Mouse (Mus musculus) intestine, embryonic 15.5 days (tissue): ENCODE results near the gene Mesp1. TPM values are rescaled to one million over a fixed set of nuclear protein-coding genes. Genes with fewer than 3 reads are reported as not detected.

Source experiments
- ATAC-seq: fragments of 200-750 bp; cut with Nextera tagmentation; 2 replicates; pipeline ENCODE4 v1.8.0; 2017; ENCODE audit warnings: moderate TSS enrichment, moderate library complexity
- H3K27ac ChIP-seq: fragments of 300-500 bp; sonication (generic); 2 replicates; pipeline ENCODE4 v1.5.1; 2015; ENCODE audit warnings: mild to moderate bottlenecking, inconsistent platforms
- H3K27me3 ChIP-seq: fragments of 300-500 bp; sonication (generic); replicated peaks from 2 replicates; pipeline ENCODE4 v1.6.1; 2015; ENCODE audit warnings: inconsistent platforms
- H3K36me3 ChIP-seq: fragments of 300-500 bp; sonication (generic); 2 replicates; pipeline ENCODE4 v1.6.1; 2015; ENCODE audit warnings: inconsistent platforms
- H3K4me1 ChIP-seq: fragments of 300-500 bp; sonication (generic); replicated peaks from 2 replicates; pipeline ENCODE4 v1.6.1; 2015; ENCODE audit warnings: inconsistent platforms
- H3K4me2 ChIP-seq: fragments of 300-500 bp; sonication (generic); replicated peaks from 2 replicates; pipeline ENCODE4 v1.6.1; 2015; ENCODE audit warnings: mild to moderate bottlenecking, inconsistent platforms
- H3K4me3 ChIP-seq: fragments of 300-500 bp; sonication (generic); replicated peaks from 2 replicates; pipeline ENCODE4 v1.5.1; 2015; ENCODE audit warnings: inconsistent platforms
- H3K9ac ChIP-seq: fragments of 300-500 bp; sonication (generic); 2 replicates; pipeline ENCODE4 v1.6.1; 2015; ENCODE audit warnings: inconsistent platforms
- H3K9me3 ChIP-seq: fragments of 300-500 bp; sonication (generic); 2 replicates; pipeline ENCODE4 v1.6.1; 2016; ENCODE audit warnings: inconsistent platforms
- WGBS: fragments of 180-500 bp; shearing (Covaris S2); methylation state at CpG from one replicate; pipeline ENCODE4 v1.1.7; 2015; 5-methylcytosine and 5-hydroxymethylcytosine counted together
- polyA plus RNA-seq: library from polyadenylated mRNA; unstranded; fragments of >200 nt; fragmentation: Nextera tagmentation; extraction: Ambion mirVana; gene quantifications from 2 replicates; pipeline ENCODE4 v1.2.1, GENCODE M21; 2015

The Mesp1 gene
- polyA plus RNA-seq, 1 experiment from 2014 or later = 0.21 TPM

DNA sequence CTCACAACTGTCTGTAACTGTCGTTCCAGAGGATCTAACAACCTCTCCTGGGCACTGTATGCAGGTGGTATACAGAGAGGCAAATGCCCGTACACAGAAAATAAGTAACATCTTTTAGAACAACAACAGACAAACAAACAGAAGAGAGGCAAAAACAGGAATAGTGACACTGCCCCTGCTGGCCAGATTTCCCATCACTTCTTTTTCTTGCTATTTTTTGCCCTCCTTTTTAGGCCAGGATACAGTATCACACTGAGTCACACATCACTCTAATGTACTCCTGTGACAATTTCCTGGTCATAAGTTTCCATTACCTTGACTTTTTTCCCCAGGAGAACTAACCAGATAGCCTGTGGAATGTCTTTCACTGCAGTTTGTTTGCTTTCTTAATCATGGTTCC, 37.3 kb downstream of the Mesp1 start:
- 49% methylated on average over 2 of the region's 2 CpGs for WGBS
- H3K27ac ChIP-seq = no peak overlapping the region

DNA sequence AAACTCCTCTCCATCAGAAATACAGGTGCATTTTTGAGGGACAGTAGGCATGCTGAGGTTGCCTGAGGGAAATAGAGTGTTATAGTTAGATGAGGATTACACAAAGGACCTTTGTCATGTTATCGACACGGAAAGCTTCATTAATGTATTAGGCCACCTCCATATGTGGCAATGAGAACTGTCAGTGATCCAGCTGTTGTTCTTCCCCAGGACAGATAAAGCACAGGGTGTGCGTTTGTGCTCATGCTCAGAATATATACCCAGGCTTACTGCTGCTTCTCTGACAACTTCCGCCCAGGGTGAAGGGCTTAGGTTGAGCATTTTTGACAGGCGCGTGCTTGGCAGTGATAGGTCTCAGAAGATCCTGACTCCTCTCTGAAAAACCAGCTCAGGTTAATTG, 44.1 kb downstream of the Mesp1 start:
- H3K27me3 ChIP-seq = no peaks in the 10 kb centered on the region
- no peaks in the 10 kb centered on the region for H3K36me3 ChIP-seq
- no peak overlapping the region for H3K27ac ChIP-seq
- no peaks in the 10 kb centered on the region for H3K9me3 ChIP-seq
- H3K4me2 ChIP-seq = no peak overlapping the region
- ATAC-seq = no peak
- no peak overlapping the region for H3K4me3 ChIP-seq
- 87% methylated on average over 6 of the region's 6 CpGs for WGBS
- H3K4me1 ChIP-seq = no peaks in the 10 kb centered on the region
- no peak overlapping the region for H3K9ac ChIP-seq

More for the DNA sequence above, 37.3 kb downstream of the Mesp1 start:
- Histone ChIP-seq H3K4me3 (no peak overlapping the region), H3K27me3 (no peaks in the 10 kb centered on the region; the same call in 1 of the 2 replicates), H3K4me1 (no peaks in the 10 kb centered on the region), H3K9me3 (no peaks in the 10 kb centered on the region), H3K9ac (no peak overlapping the region), H3K36me3 (no peaks in the 10 kb centered on the region), H3K4me2 (no peak overlapping the region)
- no peak for ATAC-seq

DNA sequence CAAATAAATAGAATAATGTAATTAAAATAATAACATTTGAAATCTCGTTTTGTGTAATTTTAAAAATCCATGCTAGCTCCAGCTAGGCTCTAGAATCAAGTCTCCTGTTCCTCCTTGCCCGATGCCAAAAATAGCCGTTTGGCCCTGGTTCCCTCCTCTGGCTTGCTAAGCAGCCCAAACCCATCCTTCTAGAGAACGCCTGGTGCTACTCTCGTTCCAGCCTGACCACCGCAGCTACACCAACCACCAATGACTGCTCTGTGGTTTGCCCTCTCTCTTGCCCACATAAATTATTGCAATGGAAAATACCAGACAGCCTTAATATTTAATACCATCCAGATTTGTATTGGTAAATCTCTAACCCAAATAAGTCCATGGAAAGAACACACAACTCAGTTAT, 45.9 kb downstream of the Mesp1 start:
- H3K27me3 ChIP-seq = no peaks in the 10 kb centered on the region
- no peaks in the 10 kb centered on the region for H3K36me3 ChIP-seq
- no peak overlapping the region for H3K9ac ChIP-seq
- WGBS = 82% methylated on average over 6 of the region's 6 CpGs
- no peak for ATAC-seq
- no peak overlapping the region for H3K27ac ChIP-seq
- 0 out of 2 replicates have a peak, but pooled peaks cover 2% of the 10 kb centered on the region for H3K4me1 ChIP-seq
- H3K9me3 ChIP-seq = no peaks in the 10 kb centered on the region
- H3K4me2 ChIP-seq = no peak overlapping the region
- H3K4me3 ChIP-seq = no peak overlapping the region

DNA sequence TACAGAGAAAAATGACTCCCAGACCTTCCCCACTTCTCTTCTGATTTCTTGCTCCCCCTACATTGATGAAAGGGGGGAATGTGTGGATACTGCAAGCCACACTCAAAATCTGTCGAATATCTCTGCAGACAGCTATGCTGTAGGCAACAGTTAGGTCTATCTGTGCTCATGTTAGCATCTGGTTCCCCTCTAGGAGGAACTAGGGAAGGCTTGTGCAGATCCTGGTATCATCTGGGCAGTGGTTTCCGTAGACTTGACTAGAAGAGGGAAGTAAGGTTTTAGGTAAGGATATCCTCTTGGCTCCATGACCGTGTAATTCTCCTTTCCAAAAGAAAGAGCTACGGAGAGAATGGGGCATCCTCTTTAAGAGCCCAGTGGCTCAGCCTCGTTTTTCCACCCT, 49.0 kb downstream of the Mesp1 start:
- H3K27me3 ChIP-seq = no peaks in the 10 kb centered on the region
- no peak overlapping the region for H3K27ac ChIP-seq
- no peaks in the 10 kb centered on the region for H3K9me3 ChIP-seq
- no peak overlapping the region for H3K9ac ChIP-seq
- H3K4me3 ChIP-seq = no peak overlapping the region
- no peak overlapping the region for H3K4me2 ChIP-seq
- 71% methylated on average over 5 of the region's 5 CpGs for WGBS
- no peak for ATAC-seq
- H3K36me3 ChIP-seq = no peaks in the 10 kb centered on the region
- 0 out of 2 replicates have a peak, but pooled peaks cover 2% of the 10 kb centered on the region for H3K4me1 ChIP-seq

DNA sequence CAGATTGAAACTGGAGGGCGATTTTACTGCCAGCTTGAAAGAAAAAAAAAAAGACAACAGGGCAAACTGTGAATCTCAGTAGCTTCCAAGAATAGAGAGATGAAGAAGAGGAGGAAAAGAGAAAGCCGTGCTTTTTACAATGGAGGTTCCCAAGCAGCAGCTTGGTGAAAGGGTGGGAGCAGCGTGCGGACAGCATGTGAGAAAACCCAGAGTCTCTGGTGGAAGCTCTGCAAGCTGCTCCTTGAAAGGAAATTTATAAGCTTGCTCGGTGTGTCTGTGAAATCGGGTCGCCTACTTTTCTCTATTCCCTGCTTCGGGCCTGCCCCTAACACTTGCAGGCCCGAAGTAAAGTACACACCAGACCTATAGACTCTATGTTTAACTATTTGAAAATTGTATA, 49.5 kb downstream of the Mesp1 start:
- ATAC-seq = no peak
- Histone ChIP-seq H3K4me3 (no peak overlapping the region), H3K27ac (no peak overlapping the region), H3K9ac (no peak overlapping the region), H3K36me3 (no peaks in the 10 kb centered on the region), H3K4me1 (0 out of 2 replicates have a peak, but pooled peaks cover 2% of the 10 kb centered on the region), H3K9me3 (no peaks in the 10 kb centered on the region), H3K27me3 (no peaks in the 10 kb centered on the region), H3K4me2 (no peak overlapping the region)
- WGBS = 76% methylated on average over 9 of the region's 9 CpGs

DNA sequence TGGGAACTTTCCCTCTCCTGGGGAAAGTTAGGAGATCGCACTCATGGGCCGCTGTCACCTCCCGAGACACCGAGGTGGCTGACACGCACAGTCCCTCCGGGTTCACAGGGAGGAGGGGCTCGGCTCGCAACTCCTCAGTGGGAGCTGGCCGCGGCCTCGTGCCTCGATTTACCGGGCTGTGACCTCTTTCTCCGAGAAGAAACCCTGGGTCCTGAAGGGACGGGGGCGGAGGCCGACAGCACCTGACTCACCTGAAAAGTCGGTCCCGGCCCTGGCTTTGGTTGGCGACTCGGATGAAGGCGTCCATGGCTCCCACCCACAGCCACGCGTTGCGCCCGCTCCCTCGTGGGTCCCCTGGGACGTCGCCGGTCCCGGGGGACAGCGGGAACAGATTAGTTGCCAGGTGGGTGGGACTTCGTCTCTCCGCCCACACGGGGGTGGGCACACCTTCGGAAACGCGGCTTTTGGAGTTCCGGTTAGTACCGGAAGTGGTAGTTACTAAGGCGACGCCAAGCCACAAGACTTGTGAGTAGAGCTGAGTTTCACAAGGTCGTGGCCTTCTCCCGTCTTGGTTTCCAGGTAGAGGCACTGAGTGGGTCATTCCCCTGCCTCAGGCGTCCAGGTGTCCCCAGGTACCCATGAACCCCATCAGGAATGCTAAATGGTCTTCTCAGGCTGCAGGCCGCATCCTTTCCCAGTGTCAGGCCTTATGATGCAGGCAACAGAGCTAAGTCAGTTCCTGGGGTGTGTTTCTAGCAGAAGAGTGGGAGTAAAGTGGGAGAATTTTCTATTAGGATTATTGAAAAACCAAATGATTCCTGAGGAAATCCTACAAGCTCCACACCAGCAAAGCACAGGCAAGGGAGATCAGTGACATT, 50.7 kb downstream of the Mesp1 start, which contains the start of the genes Pex11a and Wdr93:
Pex11a (minus strand) TSS at position 473 of the 878 bp plus-strand sequence.
Wdr93 (plus strand) TSS at position 505 of the 878 bp plus-strand sequence.
- Histone ChIP-seq H3K4me3 (peak within 1 kb of the TSS; percentile 60), H3K27ac (no peak within 1 kb of the TSS), H3K9ac (peak within 1 kb of the TSS; percentile 55), H3K36me3 (no peaks in the 10 kb centered on the region), H3K4me1 (0 out of 2 replicates have a peak, but pooled peaks cover 2% of the 10 kb centered on the region), H3K4me2 (peak within 1 kb of the TSS; percentile 87), H3K9me3 (no peaks in the 10 kb centered on the region), H3K27me3 (no peaks in the 10 kb centered on the region)
- peak; percentile 95 for ATAC-seq
- 3% methylated on average over 46 of the region's 46 CpGs for WGBS

DNA sequence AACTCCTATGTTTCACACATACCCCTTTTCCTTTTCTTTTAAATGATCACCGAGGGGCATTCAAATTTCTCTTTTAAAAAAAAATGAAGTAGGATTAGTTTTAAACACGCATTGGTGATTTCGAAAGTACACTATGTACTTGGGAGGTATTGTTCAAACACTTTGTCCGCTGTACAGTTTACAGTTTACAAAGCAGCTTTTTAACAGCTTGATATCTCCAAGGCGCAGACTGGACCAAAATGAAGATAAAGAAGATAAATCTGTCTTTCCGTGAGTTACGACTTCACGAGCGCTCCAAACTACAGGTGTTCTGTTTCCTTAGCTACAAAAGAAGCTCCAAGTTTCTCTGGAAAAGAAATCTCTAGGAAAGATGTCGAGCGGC, 51.3 kb downstream of the Mesp1 start:
- ATAC-seq = no peak
- peak overlapping the region; percentile 87 for H3K4me2 ChIP-seq
- WGBS = 13% methylated on average over 11 of the region's 11 CpGs
- H3K9ac ChIP-seq = peak overlapping the region; percentile 55
- H3K27ac ChIP-seq = no peak overlapping the region
- H3K27me3 ChIP-seq = no peaks in the 10 kb centered on the region
- H3K4me3 ChIP-seq = peak overlapping the region; percentile 60
- H3K36me3 ChIP-seq = peaks cover 3% of the 10 kb centered on the region; the same call in 1 of the 2 replicates
- no peaks in the 10 kb centered on the region for H3K9me3 ChIP-seq
- 0 out of 2 replicates have a peak, but pooled peaks cover 2% of the 10 kb centered on the region for H3K4me1 ChIP-seq

Other genes starting within 250 kb of the Mesp1 start
- 0.34 TPM in 1 of 2 replicates, not detected in the other for gene Rhcg, start 176.1 kb downstream of the Mesp1 start, polyA plus RNA-seq
- 8.9 and 9.2 TPM in 2 replicates for gene Ticrr, start 133.6 kb downstream of the Mesp1 start, polyA plus RNA-seq
- gene Kif7, start 78.1 kb downstream of the Mesp1 start, polyA plus RNA-seq = 2.9 and 3.0 TPM in 2 replicates
- gene Plin1, start 60.9 kb downstream of the Mesp1 start, polyA plus RNA-seq = 0.16 TPM in 1 of 2 replicates, not detected in the other
- 9.6 and 12.6 TPM in 2 replicates for gene Pex11a, start 50.7 kb downstream of the Mesp1 start, polyA plus RNA-seq
- gene Wdr93, start 50.6 kb downstream of the Mesp1 start, polyA plus RNA-seq = 0.20 and 0.30 TPM in 2 replicates
- gene Mesp2, start 16.9 kb upstream of the Mesp1 start, polyA plus RNA-seq = 1.3 and 2.0 TPM in 2 replicates
- 161 and 174 TPM in 2 replicates for gene Anpep, start 67.3 kb upstream of the Mesp1 start, polyA plus RNA-seq
- 27.6 and 36.8 TPM in 2 replicates for gene Ap3s2, start 126.9 kb upstream of the Mesp1 start, polyA plus RNA-seq
- 49.7 and 52.7 TPM in 2 replicates for gene Arpin, start 141.6 kb upstream of the Mesp1 start, polyA plus RNA-seq
- 13.5 and 13.6 TPM in 2 replicates for gene Zfp710, start 231.0 kb upstream of the Mesp1 start, polyA plus RNA-seq